Mouse (Mus musculus) bone marrow macrophage, adult 2 months (primary cell): ENCODE data around the gene Sesn3.

Experiments
- CTCF ChIP-seq: IDR thresholded peaks from 2 replicates; pipeline ENCODE4 v1.5.1; 2012; ENCODE audit warnings: low read depth, mild to moderate bottlenecking, low read length, moderate library complexity
- POLR2A ChIP-seq: IDR thresholded peaks from 2 replicates; pipeline ENCODE4 v1.6.1; 2012; ENCODE audit warnings: mild to moderate bottlenecking, low read depth, low read length, borderline replicate concordance

GRCm38 (mm10) chr9:14277365-14277991 is 2.6 kb downstream of the Sesn3 start:
- TF ChIP-seq POLR2A: no peak
- TF ChIP-seq CTCF: no peak
